Mouse (Mus musculus) thymus, postnatal 25 days (tissue): ENCODE data around the gene Clstn2.

Source experiments
- DNase-seq: peaks from one replicate; pipeline ENCODE4 v3.0.0; 2022

Clstn2 gene

DNA sequence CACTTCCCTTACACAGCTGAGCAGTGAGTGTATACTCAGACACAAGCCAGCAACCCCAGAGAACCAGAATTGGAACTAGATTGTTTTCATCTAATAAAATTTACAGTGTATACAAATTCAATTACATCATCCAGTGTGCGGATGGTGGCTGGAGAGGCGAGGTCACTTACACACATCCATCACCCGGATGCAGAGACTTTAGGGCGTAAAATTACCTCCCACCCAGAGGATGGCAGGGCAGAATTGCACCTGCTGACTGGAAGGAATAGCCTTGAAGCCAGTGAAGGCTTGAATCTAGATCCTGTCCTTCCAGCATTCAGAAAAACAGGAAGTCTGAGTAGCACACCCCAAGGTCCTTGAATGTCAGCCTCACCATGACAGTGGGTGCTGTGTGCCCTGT is 113.7 kb downstream of the Clstn2 start:
- DNase-seq, result no peak

DNA sequence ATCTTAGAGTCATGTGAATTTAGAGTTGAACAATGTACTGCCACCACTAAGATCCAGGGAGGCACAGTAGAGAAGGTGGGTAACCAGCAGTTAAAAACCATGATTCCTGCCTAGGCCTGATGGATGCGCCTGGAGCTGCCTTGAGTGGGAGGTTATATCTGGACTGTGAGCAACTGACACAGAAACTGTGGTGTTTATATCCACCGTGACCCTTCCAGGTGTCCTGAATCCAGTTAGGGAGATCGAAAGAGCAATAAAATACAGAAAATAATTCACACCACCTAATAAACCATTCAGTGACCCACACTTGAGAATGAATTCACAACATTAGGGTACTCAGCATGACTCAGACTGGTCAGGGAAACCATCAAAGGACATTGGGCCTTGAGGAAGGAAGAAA is 141.6 kb downstream of the Clstn2 start:
- no peak for DNase-seq

DNA sequence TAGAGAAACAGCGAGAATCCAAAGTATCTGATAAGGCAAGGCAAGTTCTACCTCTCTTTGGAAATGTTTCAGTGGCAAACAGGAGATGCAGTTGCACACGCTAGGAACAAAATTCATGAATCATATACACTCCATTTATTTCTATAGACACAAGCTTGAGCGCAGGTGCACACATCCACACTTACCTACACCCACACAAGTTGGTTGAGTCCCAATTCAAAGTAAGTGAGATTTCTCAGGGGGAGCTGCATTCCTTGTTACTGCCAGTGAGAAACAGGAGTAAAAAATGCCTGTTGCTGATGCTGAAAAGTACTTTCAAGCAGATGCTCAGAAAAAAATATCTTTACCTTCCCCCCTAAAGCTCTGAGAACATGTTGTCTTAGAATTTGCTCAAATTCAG is 149.6 kb downstream of the Clstn2 start:
- DNase-seq, result no peak

DNA sequence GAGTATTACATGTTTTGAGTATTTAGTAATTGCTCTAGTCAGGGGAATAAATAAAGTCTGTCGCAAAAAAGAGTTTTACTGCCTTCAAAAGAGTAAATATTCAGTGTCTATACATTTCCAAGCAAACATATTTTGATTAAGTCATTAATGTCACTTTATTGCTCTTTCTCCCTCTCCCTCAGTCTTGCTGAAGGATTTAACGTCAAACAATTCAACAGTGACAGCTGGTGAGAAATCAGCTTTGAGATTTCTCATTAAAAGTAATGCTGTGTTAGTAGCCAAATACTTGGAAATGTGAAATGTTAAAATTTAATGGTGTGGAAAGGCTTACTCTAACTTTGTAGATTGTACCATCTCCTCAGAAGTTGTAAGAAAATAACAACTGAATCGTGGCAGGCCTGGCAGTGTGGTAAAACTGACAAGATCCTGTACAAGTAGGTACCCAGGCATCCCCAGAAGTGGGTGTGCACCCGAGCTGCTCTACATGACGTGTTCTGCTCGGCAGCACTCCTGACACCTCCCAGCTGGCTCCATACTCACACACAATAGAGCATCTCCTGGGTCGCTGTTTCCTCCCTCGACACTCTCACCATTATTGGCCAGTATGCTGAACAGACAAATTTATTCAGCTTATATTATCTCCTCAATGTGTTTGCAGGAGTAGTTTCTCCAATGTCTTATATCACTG is 165.8 kb downstream of the Clstn2 start:
- no peak for DNase-seq

DNA sequence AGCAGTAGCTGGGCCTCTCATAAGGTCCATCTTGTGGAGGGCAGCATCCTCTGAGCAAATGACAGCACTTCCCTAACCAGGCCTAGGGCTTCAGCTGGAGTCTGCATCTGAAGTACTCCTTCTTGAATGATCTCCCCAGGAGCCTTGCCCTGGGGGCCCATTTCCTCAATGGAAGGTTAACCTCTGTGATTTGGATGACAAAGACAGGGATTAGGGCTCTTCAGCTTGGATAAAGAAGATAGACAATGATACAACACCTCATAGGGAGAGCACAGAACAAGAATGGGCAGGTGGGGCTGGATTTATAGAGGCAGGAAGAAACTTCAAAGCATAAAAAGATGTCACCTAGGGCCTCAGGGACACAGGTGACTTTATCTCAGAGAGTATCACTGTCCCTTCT is 180.1 kb downstream of the Clstn2 start:
- no peak for DNase-seq

DNA sequence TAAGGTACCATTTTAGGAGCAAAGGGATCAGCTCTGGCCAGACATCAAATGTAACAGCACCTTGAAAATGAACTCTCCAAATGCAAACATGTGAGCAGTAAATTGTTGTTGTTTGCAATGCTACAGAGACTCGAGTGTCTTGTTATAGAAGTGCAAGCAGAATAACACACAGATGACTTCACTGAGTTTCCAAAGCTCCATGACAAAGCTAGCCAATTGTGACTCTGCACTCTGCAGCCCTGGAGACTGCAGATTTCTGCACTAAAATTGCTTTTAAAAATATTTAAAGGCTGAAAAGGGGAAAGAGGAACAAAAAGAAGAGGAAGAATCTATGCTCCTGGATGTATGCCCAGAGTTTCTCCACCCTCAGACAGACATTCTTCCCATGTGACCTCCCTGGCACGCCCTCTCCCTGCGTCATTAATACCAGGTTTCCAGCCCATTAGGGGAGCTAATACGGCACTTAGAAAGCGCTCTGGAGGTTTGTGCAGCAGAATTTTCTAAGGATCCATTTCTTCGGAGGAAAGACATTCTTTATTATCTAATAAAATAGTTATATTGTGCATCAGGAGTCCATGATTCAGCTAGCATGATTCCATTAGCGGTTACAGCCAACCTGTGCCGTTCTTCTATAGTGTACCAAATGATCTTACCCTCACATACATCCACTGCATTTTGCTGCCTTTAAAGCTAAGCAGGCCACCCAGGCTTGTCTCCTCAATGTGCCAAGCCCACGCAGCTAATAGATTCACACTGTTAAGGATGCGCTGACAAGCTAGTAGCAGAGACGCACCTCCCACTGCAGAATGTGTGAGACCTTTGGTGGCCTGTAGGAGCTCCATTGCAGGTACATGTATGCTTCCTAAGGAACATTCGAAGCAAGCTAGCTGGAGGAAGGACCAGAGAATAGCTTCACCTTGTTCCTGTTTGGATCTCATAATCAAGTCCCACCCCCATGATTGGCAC is 184.8 kb downstream of the Clstn2 start:
- no peak for DNase-seq

DNA sequence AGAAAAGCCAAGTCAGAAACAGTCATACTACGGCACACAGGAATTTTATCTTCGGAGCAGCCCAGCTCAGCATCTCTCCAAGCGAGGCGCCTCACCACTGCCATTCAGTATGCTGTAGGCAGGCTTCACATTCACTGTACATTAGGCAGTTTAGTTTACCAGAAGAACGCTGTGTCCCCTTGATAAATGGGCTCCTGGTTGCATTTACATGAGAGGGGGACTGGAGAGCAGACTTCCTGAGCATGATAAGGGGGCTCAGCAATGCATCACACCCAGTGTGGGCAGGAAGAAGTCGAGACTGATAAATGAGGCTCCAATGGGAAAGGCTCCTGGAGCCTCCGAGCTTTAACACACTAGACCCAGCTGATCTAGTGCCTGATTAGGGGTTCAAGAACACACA is 190.9 kb downstream of the Clstn2 start:
- DNase-seq, result no peak

DNA sequence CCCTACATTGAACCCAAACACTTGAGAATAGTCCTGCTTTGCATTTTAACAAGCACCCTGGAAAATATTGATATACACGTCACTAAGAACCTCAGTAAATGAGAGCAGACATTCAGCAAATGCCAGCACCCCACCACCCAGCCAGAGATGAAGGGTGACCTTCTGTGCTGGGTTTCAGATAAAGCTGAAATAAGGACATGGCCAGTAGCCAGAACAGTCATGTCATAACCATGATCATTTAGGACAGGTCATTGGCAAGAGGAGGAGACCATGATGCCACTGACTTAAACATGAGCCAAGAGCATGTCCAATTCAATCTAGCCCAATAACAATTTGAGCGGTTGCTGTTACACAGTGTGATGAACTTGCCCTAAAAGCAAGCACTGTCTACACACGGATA is 201.8 kb downstream of the Clstn2 start:
- no peak for DNase-seq

DNA sequence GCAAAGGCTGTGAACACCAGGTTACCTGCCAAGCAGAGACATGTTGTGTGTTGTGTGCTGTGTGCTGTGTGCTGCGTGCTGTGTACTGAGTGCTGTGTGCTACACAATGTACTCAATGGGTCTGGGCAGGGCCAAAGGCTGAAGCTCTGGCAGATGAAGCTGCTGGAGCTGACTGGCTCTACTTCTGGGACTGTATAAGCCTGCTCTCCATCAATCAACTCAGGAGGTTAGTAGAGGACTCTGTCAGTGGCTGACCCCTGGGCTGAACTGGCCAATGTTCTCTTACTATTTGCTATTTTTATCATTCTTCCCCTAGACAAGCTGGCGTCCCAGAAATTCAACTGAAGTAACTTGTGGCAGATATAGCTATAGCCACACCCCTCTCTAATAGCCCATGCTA is 203.1 kb downstream of the Clstn2 start:
- no peak for DNase-seq

DNA sequence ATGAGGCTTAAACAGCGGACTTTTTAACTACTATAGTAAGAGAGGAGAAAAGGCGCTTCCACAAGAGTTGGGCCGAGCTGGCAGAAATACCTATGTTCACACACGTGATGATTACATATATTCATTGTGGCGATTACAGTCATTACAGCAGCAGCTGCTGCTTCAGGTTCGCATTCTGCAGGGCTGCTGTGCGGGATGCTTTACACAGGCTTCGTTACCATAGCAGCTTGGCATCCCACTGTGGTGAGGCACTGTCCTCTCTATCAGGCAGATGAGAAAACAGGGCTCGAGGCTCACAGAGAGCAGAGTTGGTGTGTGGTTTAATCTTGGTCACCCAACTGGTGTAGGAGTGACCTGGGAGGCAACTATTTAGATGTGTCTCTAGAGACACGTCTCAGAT is 205.3 kb downstream of the Clstn2 start:
- no peak for DNase-seq

DNA sequence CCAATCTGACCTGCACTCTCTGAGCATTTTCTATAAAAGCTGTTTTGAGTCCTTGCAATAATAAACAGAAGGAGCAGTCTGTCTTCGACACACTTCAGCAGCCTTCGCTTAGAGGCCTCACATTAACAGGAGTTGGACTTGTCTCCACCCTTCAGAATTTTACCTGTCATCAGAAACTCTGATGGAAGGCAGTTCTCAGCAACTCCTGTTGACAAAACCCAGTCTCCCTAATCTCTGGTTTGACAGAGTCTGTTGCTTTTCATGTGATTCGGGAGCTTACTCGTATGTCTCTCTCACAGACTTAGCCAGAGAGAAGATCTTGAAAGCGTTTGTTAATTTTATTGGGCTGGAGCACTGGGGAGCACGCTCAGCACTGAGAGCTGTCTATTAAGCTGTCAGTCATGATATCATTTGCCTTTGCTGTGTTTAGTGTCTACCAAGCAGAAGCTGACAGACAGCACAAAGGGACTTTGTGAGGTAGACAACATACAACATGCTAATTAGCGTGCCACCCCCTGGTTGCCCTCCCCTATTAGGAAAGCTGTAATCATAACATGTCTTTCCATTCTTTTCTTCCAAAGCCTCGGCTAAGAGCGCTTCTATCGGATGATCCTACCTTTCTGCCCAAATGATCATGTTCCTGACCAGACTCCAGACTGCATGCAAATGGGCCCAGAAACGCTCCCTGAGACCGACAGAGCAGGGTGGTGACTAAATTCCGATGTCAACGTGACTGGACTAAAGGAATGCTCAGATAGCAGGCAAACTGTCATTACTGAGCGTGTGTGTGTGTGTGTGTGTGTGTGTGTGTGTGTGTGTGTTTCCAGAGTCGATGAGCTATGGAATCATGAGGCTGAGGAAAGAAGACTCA is 206.7 kb downstream of the Clstn2 start:
- DNase-seq, result no peak

DNA sequence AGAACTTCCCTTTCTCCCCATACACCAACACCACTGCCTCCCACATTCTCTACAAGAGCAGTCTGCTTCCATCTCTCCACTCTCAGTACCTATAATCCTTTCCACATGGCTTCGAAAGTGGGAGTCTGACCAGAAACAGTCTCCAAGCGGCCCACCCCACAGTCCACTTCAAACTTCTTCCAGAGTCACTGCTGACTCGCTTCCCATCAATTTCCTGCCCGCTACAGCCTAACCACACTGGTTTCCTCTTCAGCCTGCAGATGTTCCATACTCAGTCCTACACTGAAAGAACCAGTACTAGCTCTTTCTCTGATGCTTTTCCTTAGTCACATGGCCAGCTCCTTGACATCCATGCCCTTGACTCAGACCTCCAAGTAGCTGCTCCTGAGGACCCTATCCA is 215.9 kb downstream of the Clstn2 start:
- no peak for DNase-seq

DNA sequence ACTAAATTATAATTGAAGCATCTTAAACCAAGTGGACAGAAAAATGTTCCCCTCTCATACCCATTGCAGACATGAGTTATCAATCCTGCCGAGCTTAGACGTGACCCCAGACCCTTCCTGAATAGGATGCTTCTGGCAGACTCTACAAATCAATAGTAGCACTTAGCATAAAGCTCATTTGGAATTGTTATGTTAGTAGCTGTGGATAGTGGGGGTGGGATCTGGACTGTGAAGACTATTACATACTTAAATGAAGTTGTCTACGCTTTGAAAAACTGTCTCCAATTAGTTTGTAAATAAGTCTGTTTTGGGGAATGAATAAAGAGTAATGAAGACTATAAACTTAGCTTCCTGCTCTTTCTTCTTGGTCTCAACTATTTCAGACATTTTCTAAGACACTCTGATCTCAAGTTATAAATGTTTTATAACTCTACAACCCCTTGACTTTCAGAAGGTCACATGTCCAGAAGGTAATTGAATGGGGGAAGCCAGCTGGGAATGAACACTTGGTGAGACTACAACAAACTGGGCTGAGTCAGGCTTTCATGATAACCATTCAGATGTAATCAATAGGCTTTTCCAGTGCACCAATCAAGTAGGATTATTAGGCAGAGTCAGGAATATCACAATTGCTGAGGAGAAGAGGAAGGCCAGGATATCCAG is 216.7 kb downstream of the Clstn2 start:
- DNase-seq, result no peak

DNA sequence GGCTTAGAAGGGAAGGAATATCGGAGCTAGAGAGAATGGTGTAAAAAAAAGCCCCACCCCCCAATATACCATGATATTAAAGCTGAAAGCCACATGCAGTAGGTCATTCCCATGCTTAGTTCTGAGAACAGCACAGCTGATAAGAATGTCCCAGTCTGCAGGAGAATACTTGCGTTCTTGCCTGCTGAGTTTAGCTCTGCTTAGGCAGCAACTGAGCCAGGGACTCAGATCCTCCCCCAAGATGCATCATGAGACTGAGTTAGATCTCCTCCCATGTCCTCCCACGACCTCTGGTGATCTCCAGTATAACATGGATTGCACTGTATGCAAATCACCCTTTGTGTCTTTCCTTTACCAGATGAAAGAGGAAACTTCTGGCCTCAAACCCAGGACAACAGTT is 219.8 kb downstream of the Clstn2 start:
- DNase-seq, result no peak

DNA sequence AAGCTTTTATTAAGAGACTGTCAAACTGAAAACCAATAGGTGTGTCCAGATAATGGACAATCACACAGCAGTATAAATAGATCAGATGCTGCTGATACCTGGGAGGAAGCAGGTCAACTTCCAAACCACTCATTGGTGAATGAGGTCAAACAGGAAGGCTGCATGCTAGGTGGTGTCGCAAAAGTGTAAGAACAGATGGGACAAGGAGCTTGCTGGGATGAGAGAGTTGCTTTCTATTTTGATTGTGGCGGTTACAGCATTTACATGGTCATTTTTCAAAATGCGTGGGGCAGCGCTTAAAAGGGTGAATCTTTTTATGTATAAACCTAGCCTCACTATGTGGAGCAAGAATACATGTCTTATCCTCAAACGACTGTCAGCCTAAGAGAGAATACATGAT is 225.9 kb downstream of the Clstn2 start:
- DNase-seq, result no peak

DNA sequence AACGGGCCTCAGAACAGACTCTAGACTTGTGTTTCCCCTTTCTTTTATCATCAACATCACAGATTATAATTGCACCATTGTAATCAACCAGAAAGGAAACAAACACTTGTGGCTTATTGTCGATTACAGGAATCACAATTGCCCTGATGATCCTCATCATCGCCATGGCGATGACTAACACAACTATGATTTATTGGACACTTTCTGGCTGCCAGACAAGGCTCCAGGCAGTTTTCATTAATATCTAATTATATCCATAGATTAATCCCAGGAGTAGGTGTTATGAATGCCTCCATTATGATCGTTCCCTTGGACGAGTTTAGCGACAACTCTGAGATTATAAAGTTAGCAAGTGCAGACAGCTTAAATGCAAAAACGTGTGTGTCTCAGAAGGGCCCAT is 239.3 kb downstream of the Clstn2 start:
- no peak for DNase-seq

DNA sequence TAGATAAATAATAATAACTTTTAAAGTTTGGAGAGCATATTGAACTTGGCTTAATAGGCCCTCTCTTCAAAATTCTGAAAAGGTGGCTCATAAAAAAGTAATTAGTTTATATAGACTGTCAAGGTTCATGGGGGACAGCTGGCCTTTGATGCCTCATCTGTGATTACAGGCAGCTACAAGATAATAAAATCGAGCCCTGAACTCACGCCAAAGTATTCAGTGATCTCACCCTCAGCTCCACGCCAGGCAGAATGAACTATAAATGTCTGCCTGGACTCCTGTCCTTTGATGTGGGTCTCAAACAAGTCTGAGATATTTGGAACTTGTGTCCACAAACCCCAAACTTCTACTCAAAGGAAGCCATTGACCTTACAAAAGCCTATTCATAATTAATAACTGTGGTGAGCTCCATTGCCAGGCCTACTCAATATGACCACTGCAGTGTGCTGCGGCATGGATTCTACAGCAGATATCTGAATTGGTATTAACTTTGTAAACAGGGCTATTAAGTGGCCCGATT is 244.8 kb downstream of the Clstn2 start:
- no peak for DNase-seq

DNA sequence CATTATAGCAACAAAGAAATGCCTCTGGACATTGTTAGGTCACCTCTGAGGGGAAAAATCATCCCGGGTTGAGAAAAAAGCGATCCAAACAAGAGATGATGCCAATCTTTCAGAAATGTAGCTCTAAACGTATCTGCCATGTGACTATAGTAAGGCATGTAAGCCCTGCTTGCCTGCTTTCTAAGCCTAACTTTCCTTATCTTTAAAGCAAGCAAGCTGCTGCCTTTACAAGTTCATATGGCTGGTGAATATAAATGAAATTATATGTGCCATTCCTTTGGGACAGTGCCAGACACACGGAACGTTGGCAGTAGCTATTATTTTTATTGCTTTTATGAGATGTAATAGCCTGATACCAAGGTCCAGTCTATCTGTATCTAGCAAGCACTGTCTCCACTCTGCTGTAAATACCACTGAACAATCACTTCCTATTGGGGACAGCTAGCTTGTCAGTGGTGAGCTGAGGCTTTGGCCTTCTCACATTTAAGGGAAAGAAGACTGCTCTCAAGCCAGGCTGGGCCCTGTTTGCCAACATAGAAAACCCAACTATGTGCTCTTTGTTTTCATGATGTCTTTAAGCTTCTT is 252.9 kb downstream of the Clstn2 start:
- no peak for DNase-seq

DNA sequence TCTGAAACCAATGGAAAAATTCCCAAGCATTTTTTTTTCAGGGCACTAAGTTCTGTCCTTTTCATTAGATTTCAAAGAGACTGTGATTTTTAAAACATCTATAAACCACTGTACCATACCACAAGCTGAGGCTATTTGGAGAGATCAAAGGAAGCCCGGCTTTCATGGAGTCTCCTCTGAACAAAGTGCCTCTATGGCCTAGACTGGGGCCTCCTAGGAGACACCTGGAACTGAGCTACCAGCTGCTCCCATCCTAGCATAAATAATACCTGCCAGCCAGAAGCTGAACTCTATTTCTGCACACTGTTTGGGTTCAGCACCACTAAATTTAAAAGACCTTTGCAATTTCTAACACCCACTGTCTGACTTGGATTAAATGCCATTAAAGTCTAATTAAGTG is 257.2 kb downstream of the Clstn2 start:
- no peak for DNase-seq

DNA sequence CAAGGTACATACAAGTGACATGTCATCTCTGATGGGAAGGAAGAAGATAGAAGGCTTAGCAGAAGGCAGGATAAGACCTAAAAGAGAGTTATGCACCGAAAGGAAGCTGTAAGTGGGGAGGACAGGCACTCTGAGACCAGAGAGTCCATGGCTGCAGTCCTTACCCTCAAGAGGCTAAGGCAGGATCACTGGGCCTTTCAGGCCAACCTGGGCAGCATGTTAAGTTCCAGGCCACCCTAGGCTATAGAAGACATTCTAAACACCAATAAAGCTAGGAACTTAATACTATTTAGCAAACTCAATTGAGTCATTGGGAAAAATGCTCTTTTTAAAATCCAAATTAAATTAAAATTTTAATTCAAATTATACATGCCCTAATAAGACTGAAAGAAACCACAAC is 258.0 kb downstream of the Clstn2 start:
- DNase-seq, result no peak

DNA sequence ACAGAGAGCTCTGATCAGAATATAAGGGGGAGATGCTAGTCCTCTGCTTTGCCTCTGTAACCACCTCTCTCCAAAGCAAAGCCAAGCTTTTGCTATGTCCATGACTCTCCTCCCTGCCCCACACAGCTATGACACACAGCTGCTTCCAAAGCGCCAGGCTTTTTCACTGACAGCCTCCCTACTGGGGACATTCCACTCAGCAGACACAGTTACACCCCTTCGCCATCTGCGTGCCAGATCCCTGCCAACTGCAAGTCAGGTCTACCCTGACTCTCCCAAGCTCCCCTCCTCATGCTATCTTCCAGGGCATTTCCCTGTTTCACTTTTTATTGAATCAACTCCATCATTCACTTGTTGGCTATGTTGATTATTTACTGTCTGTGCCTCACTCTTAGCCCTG is 259.1 kb downstream of the Clstn2 start:
- DNase-seq, result no peak

DNA sequence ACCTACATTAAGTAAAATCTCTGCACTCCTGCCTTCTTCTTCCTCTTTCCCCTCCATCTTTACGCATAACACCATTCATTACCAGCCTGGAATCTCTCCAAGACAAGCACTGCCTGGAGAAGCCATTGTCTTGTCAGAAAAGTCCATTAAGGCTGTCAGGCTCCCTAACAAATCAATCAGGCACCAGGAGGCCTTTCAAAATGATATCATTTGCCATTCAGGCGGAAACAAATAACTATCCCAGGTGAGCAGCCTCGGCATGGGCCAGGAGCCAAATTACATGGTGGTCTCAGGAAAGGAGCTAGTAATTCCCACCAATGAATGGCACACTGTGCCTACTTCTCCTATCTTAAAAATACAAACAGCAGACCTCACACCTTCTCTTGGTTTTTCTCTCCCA is 260.6 kb downstream of the Clstn2 start:
- DNase-seq, result no peak
